In genomic region chr11:67596233-67596632, GRCm38 (mm10) we compare ENCODE assay signal across 11 mouse cellular contexts.
DNase-seq lines count a peak whose midpoint lies in the region; ATAC-seq lines count a peak whose summit lies in the region.
"Had no signal": no experiment of that assay in that cellular context is flagged by ENCODE, and none has a peak within 500 bp of the region (broad histone marks: within the 10 kb centered on the region; RNA-seq: fewer than 3 reads in every experiment).

No protein-coding gene starts in this region.

- WGBS in midbrain, embryonic 16.5 days: 38% methylated on average over 6 of the region's 6 CpGs

- H3K4me1 ChIP-seq in midbrain, embryonic 16.5 days (ENCODE audit: control insufficient read depth, insufficient read depth, low read length): peaks cover 8% of the 10 kb centered on the region; the same call in 1 of the 2 replicates

- no peak overlapping the region for H3K9ac ChIP-seq in midbrain, embryonic 16.5 days (ENCODE audit: low read depth, low read length)
- H3K9ac ChIP-seq: embryonic facial prominence, embryonic 12.5 days had no signal

- H3K9me3 ChIP-seq in midbrain, embryonic 16.5 days (replicated peaks; ENCODE audit: control insufficient read depth, low read length, poor library complexity, severe bottlenecking): no peaks in the 10 kb centered on the region
- H3K9me3 ChIP-seq: embryonic facial prominence, embryonic 12.5 days had no signal

- peak overlapping the region; percentile 5; the same call in 1 of the 2 replicates for H3K4me3 ChIP-seq in midbrain, embryonic 16.5 days (ENCODE audit: low read depth, low read length)
- H3K4me3 ChIP-seq: embryonic facial prominence, embryonic 12.5 days had no signal

- H3K4me2 ChIP-seq in midbrain, embryonic 16.5 days (ENCODE audit: low read length): peak overlapping the region; percentile 29; the same call in 1 of the 2 replicates
- H3K4me2 ChIP-seq: embryonic facial prominence, embryonic 12.5 days had no signal

- peak; percentile 24 for DNase-seq in cerebellum, adult 11 months
- peak; percentile 39 for DNase-seq in embryo, embryonic 11 days
- DNase-seq in layer of hippocampus, adult 11-12 months (ENCODE audit: low spot score): peak; percentile 82
- no peak for DNase-seq in urinary bladder, postnatal 25 days (ENCODE audit: low spot score)
- DNase-seq in heart, postnatal 4 days: no peak
- DNase-seq in kidney, postnatal 10 days: no peak
- no peak for DNase-seq in heart, postnatal 25 days (ENCODE audit: low spot score)
- DNase-seq: thymus, adult 2 months had no signal

- H3K27ac ChIP-seq in midbrain, embryonic 16.5 days (ENCODE audit: low read length): peak overlapping the region; percentile 67
- H3K27ac ChIP-seq: embryonic facial prominence, embryonic 12.5 days; macrophage had no signal

- ATAC-seq in midbrain, embryonic 16.5 days: peak; percentile 78

- H3K36me3 ChIP-seq in midbrain, embryonic 16.5 days (ENCODE audit: control insufficient read depth, insufficient read depth, low read length): no peaks in the 10 kb centered on the region
- H3K36me3 ChIP-seq: embryonic facial prominence, embryonic 12.5 days had no signal

- H3K27me3 ChIP-seq in midbrain, embryonic 16.5 days (ENCODE audit: control insufficient read depth, insufficient read depth, low read depth, low read length): no peaks in the 10 kb centered on the region
- H3K27me3 ChIP-seq: embryonic facial prominence, embryonic 12.5 days had no signal

- intact Hi-C loops in heart, postnatal 25 days (cut with DNase I): no loop called here

Comparison
In these comparisons a context has a peak if more than half of its experiments do, and no peak if none do; other contexts are left out.
1. DNase-seq: peak in cerebellum, adult 11 months (single experiment), embryo, embryonic 11 days (single experiment) and layer of hippocampus, adult 11-12 months (single experiment); none in urinary bladder, postnatal 25 days (single experiment), heart, postnatal 4 days (single experiment), kidney, postnatal 10 days (single experiment) and heart, postnatal 25 days (single experiment).